Mouse (Mus musculus) cerebellum, adult 9-11 months (tissue): ENCODE results near the gene Vps13d.

Experiments used
- DNase-seq: peaks from one replicate; pipeline ENCODE4 v3.0.0; 2022

Vps13d gene

GRCm38 (mm10) chr4:144998808-144999571, 195.8 kb downstream of the Vps13d start:
- no peak for DNase-seq

DNA sequence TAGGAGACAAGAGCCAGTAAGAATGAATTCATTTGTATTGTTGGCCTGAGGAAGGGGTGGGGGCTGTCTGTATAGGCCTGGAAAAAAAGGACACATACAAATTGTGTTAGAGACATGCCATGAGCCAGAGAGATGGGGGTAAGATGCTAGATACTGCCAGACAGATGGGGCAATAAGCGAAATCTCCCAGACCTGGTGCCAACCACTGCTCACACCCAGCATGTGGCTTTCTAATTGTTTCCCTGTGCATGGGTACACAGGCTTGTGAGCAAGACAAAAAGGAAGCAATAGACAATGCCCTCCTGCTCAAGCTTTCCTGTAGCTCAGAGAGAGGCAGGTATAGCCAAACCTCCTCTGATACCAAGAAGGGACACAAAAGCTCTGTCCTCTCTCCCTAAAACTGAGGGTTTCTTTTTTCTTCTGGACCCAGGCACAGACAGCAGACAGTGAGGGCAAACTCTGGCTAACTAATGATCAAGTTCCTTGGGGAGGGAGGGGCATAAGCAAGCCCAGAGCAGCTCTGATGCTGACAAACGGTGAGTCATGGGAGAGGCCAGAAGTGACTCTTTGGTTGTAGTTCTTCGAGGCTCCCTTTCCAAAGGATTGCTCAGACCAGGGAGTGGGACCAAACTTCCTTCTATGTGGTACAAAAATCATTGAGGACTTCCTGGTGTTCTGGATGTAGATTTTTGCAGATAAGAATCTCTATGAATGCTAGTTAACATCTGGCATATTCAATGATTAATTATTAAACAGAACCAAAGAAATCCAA, 196.7 kb downstream of the Vps13d start:
- DNase-seq = no peak

DNA sequence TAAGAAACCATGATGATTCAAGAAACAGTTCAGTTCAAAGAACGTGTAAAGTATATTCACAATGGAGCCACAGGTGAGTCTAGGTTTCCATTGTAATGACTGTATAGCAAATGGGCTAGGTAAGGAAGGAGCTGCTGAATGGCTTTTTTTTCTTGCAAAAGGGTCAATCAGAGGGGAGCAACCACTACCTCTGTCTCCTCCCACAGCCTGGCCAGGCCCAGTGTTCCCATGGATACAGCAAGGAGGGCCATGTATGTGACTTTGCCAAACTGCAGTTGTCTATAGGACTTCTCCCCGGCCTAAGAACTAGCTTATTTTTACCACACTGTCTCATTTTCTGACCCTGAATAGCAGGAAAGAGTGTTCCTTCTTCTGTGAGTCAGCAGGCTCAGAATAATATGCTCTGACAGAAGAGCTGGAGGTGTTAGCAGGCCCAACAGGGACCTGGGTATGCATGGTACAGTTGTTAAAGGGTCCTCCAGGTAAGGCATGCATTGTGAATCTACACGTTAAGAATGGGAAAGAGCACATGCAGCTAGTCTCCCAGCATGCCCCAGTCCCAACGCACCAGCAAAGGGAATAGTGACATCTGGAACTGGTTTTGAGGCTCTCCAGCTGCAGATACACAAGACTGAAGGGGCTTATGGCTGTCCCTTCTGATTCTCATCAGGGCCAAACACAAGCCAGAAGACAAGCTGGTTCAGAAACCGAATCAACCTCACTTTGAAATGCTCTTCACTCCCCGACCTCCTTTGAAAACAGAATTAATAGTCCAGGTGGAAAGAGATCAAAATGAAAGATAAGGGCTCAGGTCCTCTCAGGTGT, 197.6 kb downstream of the Vps13d start:
- no peak for DNase-seq

- no peak for DNase-seq
Observed at GRCm38 (mm10) chr4:144995826-144996225, 199.0 kb downstream of the Vps13d start.

DNA sequence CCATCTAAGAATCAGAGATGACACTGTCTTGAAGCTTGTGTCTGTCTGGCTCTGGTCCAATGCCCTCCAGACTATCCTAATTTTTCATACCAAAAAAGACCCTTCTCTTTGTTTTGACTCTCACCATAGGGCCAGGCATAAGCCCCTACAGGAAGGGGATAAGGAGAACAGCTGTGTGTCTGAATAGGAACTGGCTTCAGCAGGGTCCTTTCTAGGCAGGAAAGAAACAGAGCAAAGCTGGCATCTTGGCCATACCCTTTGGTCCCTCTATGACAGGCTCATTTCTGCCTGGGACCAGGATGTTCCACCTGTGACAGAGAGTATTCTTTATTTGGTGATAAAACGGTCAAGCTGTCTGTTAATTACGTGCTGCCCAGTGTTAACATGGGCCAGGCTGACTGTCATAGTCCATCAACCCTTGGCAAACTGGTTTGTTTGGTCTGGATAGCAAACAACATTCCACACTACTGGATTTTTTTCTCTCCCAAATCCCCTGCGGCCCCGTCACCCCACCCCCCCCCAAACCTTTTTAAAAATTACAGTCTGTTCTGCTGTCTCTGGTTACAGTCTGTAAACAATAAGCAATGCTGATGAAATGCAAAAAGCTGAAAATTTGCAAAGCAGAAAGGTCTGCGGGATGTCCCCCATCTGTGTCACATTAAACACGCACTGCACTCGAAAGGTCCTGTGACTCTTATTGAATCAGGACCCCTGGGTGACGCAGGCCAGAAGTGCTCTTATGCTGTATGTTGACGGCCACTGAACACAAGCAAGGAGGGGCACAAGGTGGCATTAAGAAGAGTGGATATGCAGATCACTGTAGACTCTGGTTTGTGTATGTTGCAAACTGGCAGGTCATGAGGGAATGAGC, 201.5 kb downstream of the Vps13d start:
- no peak for DNase-seq

- DNase-seq = no peak
Observed at GRCm38 (mm10) chr4:144992413-144992812, 202.4 kb downstream of the Vps13d start.

GRCm38 (mm10) chr4:144988443-144989206, 206.2 kb downstream of the Vps13d start:
- DNase-seq = no peak

DNA sequence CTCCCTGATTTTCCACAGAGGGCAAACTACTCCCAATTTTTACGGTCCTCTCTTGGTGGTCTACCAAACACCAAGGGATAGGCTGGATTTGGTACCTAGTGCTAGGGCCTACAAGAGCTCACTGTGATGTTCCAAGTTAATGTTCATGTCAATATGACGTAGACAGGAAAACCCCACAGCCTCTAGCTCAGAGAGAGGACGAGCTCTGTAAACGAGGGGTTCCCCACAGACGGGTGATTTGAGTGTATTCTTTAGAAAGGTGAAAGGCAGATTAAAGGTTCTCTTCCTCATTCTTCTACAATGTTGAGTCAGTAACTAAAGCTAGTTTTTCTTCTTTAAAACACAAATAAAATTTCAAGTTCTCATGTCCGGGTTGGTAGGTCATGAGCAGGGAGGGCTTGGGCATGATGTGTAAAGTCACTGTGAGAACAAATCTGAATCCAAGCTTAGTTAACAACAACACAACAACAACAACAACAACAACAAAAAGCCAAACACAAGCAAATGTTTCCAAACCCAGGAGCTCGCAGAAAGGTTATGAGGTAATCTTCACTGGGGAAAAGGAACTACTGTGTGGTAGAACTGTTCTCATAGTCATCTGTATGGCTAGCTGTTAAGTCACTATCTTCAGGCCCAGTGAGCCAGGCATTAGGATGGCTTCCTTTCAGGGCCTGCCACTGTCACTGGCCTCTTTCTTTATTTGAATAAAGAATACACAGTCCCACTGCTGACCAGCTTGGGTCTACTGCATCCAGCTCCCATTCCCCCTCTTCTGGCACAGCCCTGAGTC, 208.6 kb downstream of the Vps13d start:
- DNase-seq = no peak

GRCm38 (mm10) chr4:144983821-144984371, 210.9 kb downstream of the Vps13d start:
- no peak for DNase-seq

- DNase-seq = no peak
Observed at GRCm38 (mm10) chr4:144983228-144983744, 211.5 kb downstream of the Vps13d start.

GRCm38 (mm10) chr4:144980811-144981551, 213.8 kb downstream of the Vps13d start:
- DNase-seq = no peak

GRCm38 (mm10) chr4:144980110-144980509, 214.7 kb downstream of the Vps13d start:
- DNase-seq = no peak

- DNase-seq = no peak
Observed at GRCm38 (mm10) chr4:144978039-144978438, 216.8 kb downstream of the Vps13d start.

- DNase-seq = no peak
Observed at GRCm38 (mm10) chr4:144977057-144977456, 217.7 kb downstream of the Vps13d start.

DNA sequence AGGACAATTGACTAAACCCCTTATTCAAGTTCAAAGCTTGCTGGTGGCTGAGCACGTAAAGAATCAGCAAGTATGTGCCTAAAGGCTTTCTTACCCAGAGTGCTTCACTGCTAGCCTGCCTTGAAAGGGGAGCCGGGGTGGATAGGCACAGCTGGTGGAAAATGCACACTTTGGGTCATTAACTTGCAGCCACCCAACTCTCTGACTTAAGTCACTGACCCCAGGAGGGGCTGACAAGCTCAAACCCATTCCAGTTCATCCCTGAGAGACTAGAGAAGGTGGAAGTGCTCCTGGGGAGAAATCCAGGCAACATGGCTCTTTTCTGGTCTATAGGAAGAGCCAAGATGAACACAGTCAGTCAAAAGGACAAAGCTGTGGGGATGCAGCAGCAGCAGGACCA, 219.3 kb downstream of the Vps13d start:
- DNase-seq = no peak

DNA sequence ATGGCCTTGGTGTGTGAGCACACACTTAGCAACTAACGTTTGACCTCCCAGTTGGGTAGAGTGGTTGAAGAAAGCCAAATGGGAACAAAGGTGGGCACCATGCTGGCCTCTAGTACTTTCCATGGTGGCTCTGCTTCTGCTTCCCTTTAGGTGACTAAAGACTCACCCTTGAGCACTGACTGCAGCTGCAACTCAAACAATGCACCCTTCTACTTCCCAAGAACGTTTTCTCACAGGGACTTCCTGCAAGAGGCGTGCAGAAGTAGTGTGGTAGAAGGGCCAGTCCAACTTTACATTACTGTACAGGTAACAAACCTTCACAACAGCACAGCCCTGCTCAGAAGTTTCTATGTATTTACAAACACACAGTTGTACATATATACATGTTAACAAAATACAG, 220.3 kb downstream of the Vps13d start:
- DNase-seq = no peak

DNA sequence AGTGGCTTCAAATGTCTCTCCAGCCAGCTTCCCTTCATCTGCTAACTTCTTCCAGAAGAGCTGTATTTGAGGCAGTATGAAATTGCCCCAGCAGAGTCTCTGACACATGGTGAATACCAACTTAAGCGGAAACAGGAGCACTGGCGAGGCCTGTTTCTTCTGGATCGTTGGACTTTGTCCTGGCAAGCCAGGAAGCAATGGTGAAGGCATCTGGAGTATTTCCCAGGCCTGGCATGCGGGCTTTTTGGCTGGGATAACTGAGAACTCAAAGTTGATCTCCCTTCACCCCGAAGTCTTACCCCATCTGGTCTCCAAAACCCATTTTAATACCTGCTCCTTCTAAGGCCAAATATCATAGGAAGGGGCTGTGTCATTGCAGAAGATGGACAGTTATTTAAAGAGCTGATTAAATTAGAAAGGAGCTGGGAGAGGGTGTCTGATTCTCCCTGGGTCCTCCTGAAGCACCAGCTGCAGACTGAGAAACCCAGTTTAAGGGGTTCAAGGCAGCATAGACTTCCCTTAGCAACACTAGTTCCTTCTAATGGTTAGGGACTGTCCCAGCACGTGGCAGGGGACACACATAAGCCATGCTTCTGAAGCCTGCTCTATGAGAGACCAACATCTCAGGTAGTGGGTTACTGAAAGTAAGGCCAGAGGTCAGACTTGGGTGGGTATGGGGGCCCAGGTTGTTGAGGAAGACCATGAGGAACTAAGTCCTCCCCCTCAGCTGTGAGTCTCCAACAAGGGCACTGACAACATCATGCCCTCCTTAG, 221.7 kb downstream of the Vps13d start:
- DNase-seq = peak; percentile 85

GRCm38 (mm10) chr4:144971048-144971447, 223.8 kb downstream of the Vps13d start:
- no peak for DNase-seq

- no peak for DNase-seq
Observed at GRCm38 (mm10) chr4:144969030-144969429, 225.8 kb downstream of the Vps13d start.
